Mouse (Mus musculus) left cerebral cortex, postnatal 14 days (tissue): ENCODE data around the gene Cym. TPM values are rescaled to one million over a fixed set of nuclear protein-coding genes. Genes with fewer than 3 reads are reported as not detected.
A peak's percentile ranks its signal among the peaks of the same experiment; 100 is the strongest.

Experiments
- DNase-seq, 2 experiments: peaks; one replicate each; pipeline ENCODE4 v3.0.0; 2021 to 2022; ENCODE audit warnings: low spot score in 2 of 2, mixed read lengths in 1 of 2
- intact Hi-C: fragments of 180-260 bp; cut with DNase I; formaldehyde crosslinking; loops from one replicate; pipeline ENCODE4 v1.15.1; 2025
- total RNA-seq, 2 experiments: library from RNA; stranded (reverse); gene quantifications; 2 replicates each; pipeline ENCODE4 v1.2.3; 2021

Gene Cym
- total RNA-seq, 2 experiments from 2014 or later = not detected

DNA sequence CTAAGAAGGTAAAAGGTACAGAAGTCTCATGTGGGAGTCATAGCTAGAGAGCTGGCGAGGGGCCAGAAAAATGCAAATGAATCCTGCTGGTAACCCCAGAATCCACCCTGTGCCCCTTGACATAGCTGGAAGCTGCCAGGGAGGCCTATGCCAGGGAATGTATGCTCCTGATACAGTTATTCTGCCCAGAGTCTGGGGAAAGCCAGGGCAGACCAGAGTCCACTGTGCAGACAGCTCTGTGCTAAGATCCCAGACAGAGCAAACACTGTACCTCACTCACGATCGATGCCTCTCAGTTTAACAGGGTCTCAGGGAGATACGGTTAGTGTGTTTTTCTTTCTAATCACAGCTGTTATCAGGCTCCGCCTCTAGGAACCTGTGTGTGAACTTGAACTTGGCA lies 8.3 kb upstream of the Cym start:
- DNase-seq = no peak
- intact Hi-C loops = loop anchor here (5.0 to 10.0 kb wide), 2 partner anchors 125 to 232 kb away; no protein-coding TSS in a partner anchor

DNA sequence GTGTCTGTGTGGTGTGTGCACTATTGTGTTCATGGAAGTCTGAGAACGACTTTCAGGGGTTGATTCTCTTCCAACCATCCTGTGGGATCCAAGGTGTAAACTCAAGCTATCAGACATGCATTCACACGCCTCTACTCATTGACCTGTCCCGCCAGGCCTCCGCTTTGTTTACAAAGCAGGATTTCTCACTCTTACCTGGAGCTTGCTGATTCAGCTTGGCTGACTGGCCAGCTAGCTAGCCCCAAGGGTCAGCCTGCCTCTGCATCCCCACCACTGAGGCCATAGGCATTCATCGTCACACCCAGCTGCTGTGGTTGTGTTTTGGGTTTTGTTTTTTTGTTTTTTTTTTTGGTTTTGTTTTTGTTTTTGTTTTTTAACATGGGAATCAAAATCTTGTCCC lies 7.7 kb upstream of the Cym start:
- intact Hi-C loops = no loop called here
- no peak for DNase-seq

DNA sequence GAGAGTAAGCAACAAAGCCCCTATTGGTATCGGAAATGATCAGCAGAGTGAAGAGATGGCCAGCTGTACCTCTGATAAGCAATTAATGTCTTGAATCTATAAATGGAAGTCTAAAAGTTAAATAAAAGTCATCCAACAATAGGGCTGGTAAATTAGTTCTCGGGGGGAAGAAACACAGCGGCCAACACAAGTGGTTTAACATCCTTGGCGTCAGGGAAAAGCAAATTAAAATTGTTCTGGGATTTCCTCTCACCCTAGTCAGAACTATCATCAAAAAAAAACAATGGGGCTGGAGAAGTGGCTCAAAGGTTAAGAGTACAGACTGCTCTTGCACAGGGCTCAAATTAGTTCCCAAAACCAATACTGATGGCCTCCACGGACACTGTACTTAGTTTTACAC lies 4.3 kb upstream of the Cym start:
- intact Hi-C loops = no loop called here

DNA sequence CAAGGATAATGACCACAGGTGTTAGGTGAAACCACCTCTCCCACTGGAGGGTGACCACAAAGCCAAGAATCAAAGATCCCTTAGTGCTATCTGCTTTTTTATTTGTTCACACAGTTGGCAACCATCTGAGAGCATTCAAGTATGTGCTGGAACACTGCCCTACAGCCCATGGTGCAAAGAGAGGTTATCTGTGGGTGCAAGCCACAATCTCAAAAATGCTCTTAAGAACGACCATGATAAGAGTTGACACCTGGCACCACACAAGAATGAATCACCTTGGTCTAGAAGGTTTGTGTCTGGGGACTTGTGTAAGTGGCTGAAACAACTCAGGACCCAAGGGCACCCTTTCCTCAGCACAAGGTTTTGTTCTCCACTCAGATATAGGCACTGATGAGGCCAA lies 1.7 kb upstream of the Cym start:
- DNase-seq = no peak
- intact Hi-C loops = no loop called here

More for the DNA sequence above, 4.3 kb upstream of the Cym start:
- no peak for DNase-seq

DNA sequence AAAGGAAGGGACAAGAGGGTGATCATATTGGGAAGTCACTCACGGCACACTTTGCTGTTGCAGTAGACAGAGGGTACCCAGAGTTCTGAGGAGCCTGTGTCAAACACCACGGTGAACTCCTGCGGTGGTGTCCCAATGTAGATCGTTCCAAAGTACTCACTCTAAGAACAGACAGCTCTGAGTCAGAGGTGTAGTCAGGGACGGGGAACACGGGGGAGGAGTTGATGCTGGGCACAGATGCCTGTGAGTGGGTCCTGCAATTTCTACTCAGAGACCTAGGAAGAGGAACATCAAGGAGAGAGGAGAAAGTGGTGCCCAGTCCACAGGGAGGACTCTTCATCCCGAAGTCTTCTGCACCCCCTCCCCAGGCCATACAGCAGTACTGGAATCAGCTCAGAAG lies 3.0 kb downstream of the Cym start:
- no peak for DNase-seq
- intact Hi-C loops = no loop called here

DNA sequence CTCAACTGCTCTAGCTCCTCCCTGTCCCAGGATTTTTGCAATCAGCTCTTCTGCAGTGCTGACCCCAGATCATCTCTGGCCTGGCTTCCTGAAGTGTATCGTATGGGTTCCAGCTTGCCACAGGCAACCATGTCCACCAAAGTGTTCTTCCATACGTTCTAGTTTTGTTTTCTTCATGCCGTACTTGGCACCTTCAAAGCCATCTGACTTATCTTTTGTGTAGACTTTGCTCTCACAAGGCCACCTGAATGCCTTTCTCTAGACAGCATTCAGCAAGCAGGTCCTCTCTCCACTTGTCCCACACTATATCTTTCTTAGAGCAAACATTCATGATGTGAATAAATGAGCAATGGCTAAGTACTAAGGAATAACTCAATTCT lies 4.4 kb downstream of the Cym start:
- no peak for DNase-seq
- intact Hi-C loops = no loop called here

DNA sequence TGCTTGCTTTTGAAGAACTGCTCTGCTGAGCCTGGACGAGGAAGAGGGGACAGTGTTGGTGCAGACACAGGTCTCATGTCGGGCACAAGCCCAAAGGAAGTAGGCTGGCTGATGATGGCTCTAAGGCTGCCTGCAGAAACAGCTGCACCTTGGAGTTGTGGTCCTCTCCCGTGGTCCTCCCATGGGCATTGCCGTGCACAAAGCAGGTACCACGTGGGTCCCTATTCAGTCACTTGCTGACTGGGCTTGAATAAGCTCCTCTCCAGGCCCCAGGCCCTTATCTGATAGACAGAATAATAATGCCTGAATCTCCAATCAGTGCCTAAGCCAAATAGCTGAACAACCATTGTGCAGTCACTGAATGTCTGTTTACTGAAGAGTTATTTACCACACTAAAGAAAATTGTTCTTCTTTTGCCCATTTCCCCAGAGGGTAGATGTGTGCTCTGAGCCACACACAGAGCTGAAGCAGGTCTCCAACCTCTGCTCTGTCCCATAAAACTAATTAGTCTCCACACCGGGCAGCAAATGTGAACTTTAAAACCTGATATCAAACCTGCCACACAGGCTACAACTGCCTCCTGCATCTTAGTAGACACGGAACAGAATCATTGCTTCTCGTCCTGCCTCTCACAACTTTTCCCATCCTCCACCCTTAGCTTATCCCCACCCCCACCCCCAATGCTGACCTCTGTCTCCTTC lies 5.0 kb downstream of the Cym start:
- no peak for DNase-seq
- intact Hi-C loops = no loop called here

DNA sequence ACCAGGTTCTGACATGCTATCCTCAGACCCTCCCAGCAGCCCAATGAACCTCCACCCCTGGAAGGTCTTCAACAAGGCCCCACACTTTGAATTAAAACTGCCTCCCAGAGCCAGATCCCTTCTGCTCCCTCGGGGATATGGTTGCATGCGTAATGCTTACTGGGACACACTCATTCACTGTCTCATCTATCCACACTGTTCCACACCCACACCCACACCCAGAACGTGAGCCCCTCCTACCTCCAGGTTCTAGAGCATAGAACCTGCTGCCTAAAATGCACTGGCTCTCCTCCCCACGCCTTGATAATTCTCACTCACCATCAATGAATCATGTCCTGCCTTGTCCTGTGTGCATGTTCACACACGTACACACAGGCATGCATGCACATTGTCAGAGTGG lies 6.9 kb downstream of the Cym start:
- no peak for DNase-seq
- intact Hi-C loops = no loop called here

DNA sequence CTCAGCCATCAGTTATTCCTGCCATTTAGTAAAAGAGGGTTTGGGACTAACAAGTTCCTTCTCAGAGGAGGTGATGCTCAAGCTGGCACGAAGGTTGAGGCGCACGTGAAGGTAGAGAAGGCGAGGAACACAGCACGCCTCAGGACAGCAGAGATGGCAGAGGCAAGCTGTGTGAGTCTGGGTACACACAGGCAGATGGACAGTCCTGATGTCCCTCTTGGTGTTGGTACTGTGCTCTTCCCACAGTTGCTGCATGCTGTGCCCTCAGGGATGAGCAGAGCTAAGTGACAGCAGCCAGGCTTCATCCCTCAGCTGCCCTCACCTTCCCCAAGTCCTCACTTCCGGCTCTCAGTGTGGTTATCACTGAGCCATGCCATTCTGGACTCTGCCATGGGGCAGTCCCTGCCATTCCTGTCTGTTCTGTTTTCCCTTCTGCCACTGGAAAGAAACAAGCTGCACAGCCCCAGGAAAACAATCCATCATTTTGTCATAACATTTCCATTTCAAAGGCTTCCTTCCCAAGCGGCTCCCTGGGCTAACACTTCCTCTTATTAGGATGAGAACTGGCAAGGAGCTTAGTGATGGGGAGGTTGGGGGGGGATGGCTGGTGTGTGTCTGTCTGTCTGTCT lies 13.8 kb downstream of the Cym start:
- DNase-seq = no peak
- intact Hi-C loops = loop anchor here (2.0 to 10.0 kb wide), 2 partner anchors 67 to 257 kb away; no protein-coding TSS in a partner anchor

DNA sequence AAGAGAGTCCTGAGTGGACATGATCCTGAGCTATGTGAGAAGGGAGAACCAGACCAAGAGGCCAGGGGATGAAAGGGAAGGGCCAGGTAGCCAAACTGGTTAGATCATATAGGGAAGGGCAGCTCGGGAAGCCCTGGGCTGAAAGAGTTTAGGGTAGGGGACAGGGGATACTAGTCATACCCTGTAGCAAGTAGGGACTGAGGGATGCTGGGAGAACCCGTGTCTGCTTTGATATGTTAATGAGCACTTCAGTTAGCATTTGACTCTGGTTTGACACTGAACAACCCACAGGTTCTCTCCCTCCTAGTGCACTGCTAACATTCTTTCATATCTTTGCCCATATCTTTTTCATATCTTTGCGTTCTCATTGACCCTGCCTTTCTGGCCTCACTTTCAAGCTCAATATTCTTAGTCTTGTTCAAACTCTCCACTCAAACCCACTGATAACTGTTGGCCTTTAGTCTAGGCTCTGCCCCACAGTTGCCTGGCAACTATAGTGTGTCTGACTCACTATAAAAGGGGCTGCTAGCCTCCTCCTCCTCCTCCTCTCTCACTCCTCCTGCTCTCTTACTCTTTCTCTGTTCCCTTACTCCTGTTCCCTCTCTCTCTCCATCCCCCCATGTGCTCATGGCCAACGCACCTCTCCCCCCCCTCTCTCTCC lies 14.9 kb downstream of the Cym start:
- intact Hi-C loops = loop anchor here (2.0 to 10.0 kb wide), 2 partner anchors 68 to 258 kb away; no protein-coding TSS in a partner anchor
- no peak for DNase-seq

DNA sequence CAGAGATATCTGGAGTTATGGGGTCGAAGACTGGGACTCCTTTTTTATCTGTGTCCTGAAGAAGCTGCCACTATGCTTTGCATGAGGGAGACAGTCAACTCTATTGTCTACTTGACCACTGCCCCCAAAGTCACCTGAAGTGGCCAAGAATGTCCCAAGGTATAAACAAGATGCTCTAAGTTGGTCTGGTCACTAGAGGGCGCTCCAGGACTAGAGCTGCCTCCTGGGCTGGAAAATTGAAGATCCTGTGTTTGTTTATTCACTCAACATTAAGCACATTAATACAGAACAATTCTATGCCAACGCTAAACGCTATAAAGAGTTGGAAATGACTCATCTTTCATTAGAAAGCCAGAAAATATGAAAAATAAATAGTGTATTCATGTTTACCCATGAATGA lies 15.5 kb downstream of the Cym start:
- intact Hi-C loops = loop anchor here (2.0 to 10.0 kb wide), 2 partner anchors 69 to 259 kb away; no protein-coding TSS in a partner anchor
- DNase-seq = peak; percentile 81 to 82

DNA sequence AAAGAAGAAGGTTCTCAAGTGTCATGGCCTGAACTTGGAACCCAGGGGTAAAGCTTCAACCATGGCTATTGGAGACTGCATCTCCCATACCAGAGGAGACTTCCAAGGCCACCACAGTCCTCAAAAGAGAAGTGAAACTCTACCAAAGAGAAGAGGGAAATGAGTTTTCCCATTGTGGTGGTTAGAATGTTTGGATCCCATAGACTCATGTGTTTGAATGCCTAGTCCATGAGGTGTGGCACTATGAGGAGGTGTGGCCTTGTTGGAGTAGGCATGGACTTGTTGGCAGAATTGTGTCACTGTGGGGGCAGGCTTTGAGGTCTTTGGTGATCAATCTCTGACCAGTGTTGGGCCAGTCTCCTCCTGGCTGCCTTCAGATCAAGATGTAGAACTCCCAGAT lies 16.4 kb downstream of the Cym start:
- no peak for DNase-seq
- intact Hi-C loops = loop anchor here (10.0 kb wide), 1 partner anchor 260 kb away; no protein-coding TSS in a partner anchor

DNA sequence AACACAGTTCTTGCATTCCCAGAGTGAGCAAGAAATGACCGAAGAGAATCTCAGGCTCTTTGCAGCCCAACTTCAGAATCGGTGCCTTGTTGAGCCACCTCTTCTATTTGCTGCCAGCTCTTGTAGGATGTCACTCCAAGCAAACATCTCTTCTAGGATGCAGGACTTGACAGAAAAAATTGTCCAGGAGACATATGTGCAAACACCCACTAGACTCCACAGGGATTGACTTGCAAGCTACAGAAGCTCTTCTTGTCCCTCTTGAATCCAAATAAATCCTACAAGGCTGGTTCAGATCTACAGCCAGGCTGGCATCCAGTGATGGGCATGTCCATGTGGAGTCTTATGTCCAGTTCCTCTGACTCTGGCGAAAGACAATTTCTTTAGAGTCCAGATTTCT lies 17.1 kb downstream of the Cym start:
- DNase-seq = no peak
- intact Hi-C loops = loop anchor here (10.0 kb wide), 1 partner anchor 260 kb away; no protein-coding TSS in a partner anchor

DNA sequence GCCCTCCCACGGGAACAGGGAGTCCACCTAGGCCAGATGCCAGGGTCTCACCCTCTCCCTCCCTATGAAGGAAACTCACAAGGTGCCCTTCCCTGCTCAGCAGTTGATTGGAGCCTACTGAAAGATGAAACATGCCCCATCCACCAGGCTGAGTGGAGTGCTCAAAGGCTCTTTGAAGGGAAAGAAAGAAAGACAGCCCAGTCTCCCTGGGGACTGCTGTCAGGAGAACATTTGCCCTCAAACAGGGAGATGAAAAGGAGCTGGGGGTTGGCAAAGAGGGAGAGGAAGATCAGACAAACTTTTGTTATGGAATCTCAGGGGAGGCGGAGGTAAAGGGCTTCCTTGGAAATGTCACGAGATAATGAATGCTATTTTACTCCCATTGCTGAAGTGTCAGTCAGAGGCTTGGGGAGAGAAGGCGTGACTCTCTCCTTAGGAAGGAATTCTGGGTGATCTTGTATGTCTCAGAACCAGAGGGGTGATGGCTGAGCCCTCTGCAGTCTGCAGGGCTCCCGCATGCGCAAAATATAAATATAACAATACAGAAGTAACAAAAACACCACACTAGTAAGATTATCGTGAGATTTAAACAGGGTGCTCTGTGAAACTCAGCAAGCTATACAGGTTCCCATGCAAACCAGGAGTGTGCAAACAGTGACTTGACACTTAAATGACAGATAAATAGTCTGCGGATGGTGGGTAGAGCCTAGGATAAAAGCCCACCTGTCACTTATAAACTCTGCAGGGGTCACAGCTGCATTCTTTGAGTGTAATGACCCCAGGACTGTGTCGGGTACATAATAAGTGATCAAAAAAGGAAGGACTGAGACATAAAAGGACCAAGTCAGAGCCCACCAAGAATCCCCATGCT lies 20.0 kb downstream of the Cym start:
- no peak for DNase-seq
- intact Hi-C loops = loop anchor here (10.0 kb wide), 1 partner anchor 263 kb away; no protein-coding TSS in a partner anchor

DNA sequence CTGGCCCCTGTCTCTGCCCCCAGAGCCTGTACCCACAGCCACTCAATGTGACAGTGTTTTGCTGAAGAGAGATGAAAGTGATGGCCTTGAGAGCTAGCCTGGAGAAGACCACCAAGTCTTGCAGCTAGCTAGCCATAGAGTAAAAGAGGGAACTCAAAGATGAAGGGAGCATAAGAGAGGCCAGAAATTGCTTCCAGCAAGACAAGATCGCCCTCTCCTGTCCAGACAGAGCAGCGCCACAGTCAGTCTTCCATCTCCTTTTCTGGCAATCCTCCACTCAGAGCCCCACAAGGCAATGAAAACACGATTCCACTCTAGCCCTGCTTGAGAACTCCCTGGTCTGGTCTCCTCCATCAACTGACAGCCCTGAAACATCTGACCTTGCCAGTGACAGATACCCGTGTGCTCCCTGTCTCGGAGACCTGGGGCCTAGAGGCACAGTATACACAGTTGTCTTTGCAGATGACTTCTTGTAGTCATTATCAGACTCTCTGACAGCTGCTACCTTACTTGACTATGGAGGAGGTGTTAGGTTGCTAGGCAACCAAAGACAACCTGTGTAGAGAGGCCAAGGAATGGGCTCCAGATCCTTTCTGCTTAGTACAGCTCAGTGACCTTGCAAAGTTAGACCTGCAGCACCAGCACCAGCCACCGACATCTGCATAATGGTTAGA lies 33.2 kb downstream of the Cym start:
- intact Hi-C loops = loop anchor here (1.0 to 2.0 kb wide), 3 partner anchors 94 to 286 kb away; no protein-coding TSS in a partner anchor
- peak; percentile 79 to 91 for DNase-seq

DNA sequence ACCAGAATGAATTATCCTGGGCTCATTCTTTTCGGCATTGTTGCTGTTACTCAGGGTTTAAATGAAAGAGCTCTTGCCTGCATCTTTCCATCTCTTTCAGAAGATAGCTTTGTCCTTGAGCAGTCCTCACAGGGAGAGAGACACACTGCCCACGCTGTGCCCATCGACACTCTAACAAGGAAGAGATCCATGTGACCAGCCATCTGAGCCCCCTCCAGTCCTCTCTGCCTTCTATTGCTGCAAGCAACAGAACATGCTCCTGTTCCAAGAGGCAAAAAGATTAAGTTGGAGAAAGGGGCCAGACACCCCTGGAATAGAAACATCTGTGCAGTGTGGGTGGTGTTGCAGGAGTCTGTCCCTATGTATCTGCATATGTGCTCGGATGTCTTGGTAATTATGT lies 34.5 kb downstream of the Cym start:
- intact Hi-C loops = no loop called here
- DNase-seq = peak in 1 of 2 experiments; percentile 60

DNA sequence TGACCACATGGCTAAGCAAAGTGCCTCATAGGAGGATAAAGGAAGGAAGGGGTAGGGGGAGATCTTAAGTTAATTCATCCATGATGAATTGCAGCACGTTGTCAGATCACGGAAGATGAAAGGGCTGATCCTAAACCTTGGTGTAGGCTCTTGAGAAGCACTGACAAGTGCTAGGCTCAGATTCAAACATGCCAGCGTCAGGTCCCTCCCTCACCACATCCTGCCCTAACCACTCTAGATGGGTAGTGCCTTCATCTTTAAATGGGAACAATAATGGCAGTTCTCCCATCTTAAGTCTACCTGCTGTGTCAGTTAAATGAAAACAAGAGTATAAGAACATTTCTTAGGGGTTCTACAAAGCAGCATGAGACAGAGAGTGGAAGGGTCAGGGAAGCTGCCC lies 35.9 kb downstream of the Cym start:
- intact Hi-C loops = no loop called here
- DNase-seq = no peak

DNA sequence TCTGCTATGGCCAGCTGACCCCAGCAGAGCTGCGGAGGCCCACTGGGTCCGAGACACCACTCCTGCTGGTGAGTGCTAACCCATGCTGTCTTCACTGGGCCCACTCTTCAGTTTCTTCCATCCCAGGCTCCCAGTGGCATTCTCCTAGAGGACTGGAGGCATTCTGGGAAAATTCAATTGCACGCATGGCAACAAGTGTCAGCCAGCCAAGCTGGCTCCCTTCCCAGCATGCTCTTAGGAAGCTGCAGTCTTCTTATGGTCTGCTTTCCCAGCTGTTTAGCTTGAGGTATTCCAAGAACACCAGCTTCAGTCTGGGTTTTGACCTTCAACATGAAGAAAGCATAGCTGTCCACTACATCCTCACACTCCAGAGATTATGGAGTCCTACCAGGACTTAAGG lies 38.4 kb downstream of the Cym start:
- intact Hi-C loops = no loop called here
- peak; percentile 46 to 65 for DNase-seq

DNA sequence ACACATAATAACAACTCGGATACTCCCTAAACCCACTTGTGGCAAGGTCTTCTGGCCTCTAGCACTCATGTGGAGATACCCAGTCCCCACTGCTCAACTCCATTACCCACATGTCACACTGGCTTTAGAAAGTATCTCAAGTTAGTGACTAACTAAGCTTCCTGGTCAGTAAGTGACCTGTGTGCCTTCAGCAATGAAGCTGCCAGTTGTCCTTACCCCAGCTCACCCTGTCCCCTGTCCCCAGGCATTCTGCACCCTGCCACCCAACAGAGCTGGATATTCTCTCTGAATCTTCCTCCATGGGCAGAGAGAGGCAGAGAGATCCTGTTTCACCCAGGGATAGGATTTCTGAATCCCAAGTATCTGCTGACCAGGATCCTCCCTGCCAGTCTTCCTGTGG lies 38.8 kb downstream of the Cym start, which contains the start of gene Kcna10:
TSS of gene Kcna10 (plus strand) at position 301 of the 400 bp plus-strand sequence.
- no peak for DNase-seq
- intact Hi-C loops = no loop called here
